Comparison of ENCODE assay signal across 19 mouse cellular contexts in genomic region chrX:102319696-102320095, GRCm38 (mm10).
DNase-seq lines count a peak whose midpoint lies in the region; ATAC-seq and TF ChIP-seq lines count a peak whose summit lies in the region.
"Had no signal": no experiment of that assay in that cellular context is flagged by ENCODE, and none has a peak within 500 bp of the region (broad histone marks: within the 10 kb centered on the region; RNA-seq: fewer than 3 reads in every experiment).

No protein-coding gene starts in this region.

- no peak overlapping the region for H3K27ac ChIP-seq in kidney, embryonic 14.5 days (ENCODE audit: low read depth, low read length)
- peak overlapping the region; percentile 65; the same call in 1 of the 2 replicates for H3K27ac ChIP-seq in liver, embryonic 11.5 days (ENCODE audit: low read depth, low read length)
- no peak overlapping the region for H3K27ac ChIP-seq in liver, postnatal 0 days (ENCODE audit: low read depth)
- no peak overlapping the region for H3K27ac ChIP-seq in intestine, postnatal 0 days (ENCODE audit: low read depth, low read length)
- H3K27ac ChIP-seq: embryonic facial prominence, embryonic 12.5 days; hindbrain, embryonic 15.5 days; liver, embryonic 14.5 days; midbrain, embryonic 13.5 days had no signal

- no peaks in the 10 kb centered on the region for H3K9me3 ChIP-seq in kidney, embryonic 14.5 days (ENCODE audit: control insufficient read depth, low read length)
- H3K9me3 ChIP-seq in liver, embryonic 11.5 days (ENCODE audit: control insufficient read depth, low read length): no peaks in the 10 kb centered on the region
- no peaks in the 10 kb centered on the region for H3K9me3 ChIP-seq in liver, postnatal 0 days (ENCODE audit: low read length)
- H3K9me3 ChIP-seq in intestine, postnatal 0 days (ENCODE audit: control insufficient read depth): no peaks in the 10 kb centered on the region
- H3K9me3 ChIP-seq: embryonic facial prominence, embryonic 12.5 days; G1E; hindbrain, embryonic 15.5 days; midbrain, embryonic 13.5 days had no signal

- no peak for DNase-seq in kidney, adult 18-20 months
- no peak for DNase-seq in liver, embryonic 11.5 days (ENCODE audit: low spot score)
- DNase-seq in liver, postnatal 0 days: no peak
- peak; percentile 27 for DNase-seq in NIH3T3 (ENCODE audit: low read depth)
- peak; percentile 38 for DNase-seq in forelimb bud, embryonic 11.5 days (ENCODE audit: low read depth, low spot score)
- no peak for DNase-seq in adrenal gland, postnatal 4 days (ENCODE audit: low spot score in 2 of 2)
- DNase-seq: adrenal gland, adult 8-10 months; cerebellum, adult 11-12 months; cerebellum, postnatal 25 days; forebrain, postnatal 0 days; kidney, adult 11 months had no signal

- H3K4me3 ChIP-seq in kidney, embryonic 14.5 days (ENCODE audit: low read length): no peak overlapping the region
- no peak overlapping the region for H3K4me3 ChIP-seq in liver, embryonic 11.5 days (ENCODE audit: low read depth, low read length)
- H3K4me3 ChIP-seq in liver, postnatal 0 days (ENCODE audit: low read depth, low read length): no peak overlapping the region
- H3K4me3 ChIP-seq in intestine, postnatal 0 days (ENCODE audit: low read depth, low read length): no peak overlapping the region
- H3K4me3 ChIP-seq: embryonic facial prominence, embryonic 12.5 days; hindbrain, embryonic 15.5 days; midbrain, embryonic 13.5 days had no signal

- H3K36me3 ChIP-seq in kidney, embryonic 14.5 days (ENCODE audit: control insufficient read depth, insufficient read depth, low read length): no peaks in the 10 kb centered on the region
- H3K36me3 ChIP-seq in liver, embryonic 11.5 days (ENCODE audit: control insufficient read depth, insufficient read depth, low read length): no peaks in the 10 kb centered on the region
- no peaks in the 10 kb centered on the region for H3K36me3 ChIP-seq in liver, postnatal 0 days (replicated peaks; ENCODE audit: insufficient read depth, low read length)
- no peaks in the 10 kb centered on the region for H3K36me3 ChIP-seq in intestine, postnatal 0 days (ENCODE audit: control insufficient read depth, insufficient read depth)
- H3K36me3 ChIP-seq: embryonic facial prominence, embryonic 12.5 days; G1E; hindbrain, embryonic 15.5 days; midbrain, embryonic 13.5 days had no signal

- no peaks in the 10 kb centered on the region; the same call in none of the 2 replicates for H3K27me3 ChIP-seq in kidney, embryonic 14.5 days (ENCODE audit: control insufficient read depth, insufficient read depth, low read length)
- H3K27me3 ChIP-seq in liver, embryonic 11.5 days (replicated peaks; ENCODE audit: control insufficient read depth, insufficient read depth, low read length): peaks cover 4% of the 10 kb centered on the region
- no peaks in the 10 kb centered on the region for H3K27me3 ChIP-seq in liver, postnatal 0 days (ENCODE audit: insufficient read depth, low read length)
- H3K27me3 ChIP-seq in intestine, postnatal 0 days (replicated peaks; ENCODE audit: control insufficient read depth, insufficient read depth, low read length): no peaks in the 10 kb centered on the region; the same call in 1 of the 2 replicates

- no peak for TF ChIP-seq CTCF in liver, postnatal 0 days (IDR thresholded peaks at IDR 0.05; ENCODE audit: low read depth)
- no peak for TF ChIP-seq CTCF in intestine, postnatal 0 days (IDR thresholded peaks at IDR 0.05; ENCODE audit: low read depth)

- H3K4me2 ChIP-seq in kidney, embryonic 14.5 days (replicated peaks; ENCODE audit: low read depth, low read length): no peak overlapping the region
- H3K4me2 ChIP-seq in liver, embryonic 11.5 days: no peak overlapping the region
- no peak overlapping the region for H3K4me2 ChIP-seq in liver, postnatal 0 days (ENCODE audit: low read depth, low read length)
- H3K4me2 ChIP-seq in intestine, postnatal 0 days (replicated peaks; ENCODE audit: low read depth): no peak overlapping the region
- H3K4me2 ChIP-seq: embryonic facial prominence, embryonic 12.5 days; heart, embryonic 11.5 days; hindbrain, embryonic 15.5 days; midbrain, embryonic 13.5 days had no signal

- WGBS in kidney, embryonic 14.5 days: 41% methylated on average over 3 of the region's 3 CpGs
- WGBS in liver, embryonic 11.5 days: 63% methylated on average over 3 of the region's 3 CpGs
- 66% methylated on average over 3 of the region's 3 CpGs for WGBS in liver, postnatal 0 days (ENCODE audit: insufficient replicate concordance)
- 60% methylated on average over 3 of the region's 3 CpGs for WGBS in intestine, postnatal 0 days

- no peak for TF ChIP-seq EP300 in liver, postnatal 0 days (IDR thresholded peaks at IDR 0.05; ENCODE audit: low read depth)

- H3K4me1 ChIP-seq in kidney, embryonic 14.5 days (ENCODE audit: control insufficient read depth, insufficient read depth, low read length): no peaks in the 10 kb centered on the region
- peaks cover 4% of the 10 kb centered on the region; the same call in 1 of the 2 replicates for H3K4me1 ChIP-seq in liver, embryonic 11.5 days (replicated peaks; ENCODE audit: control insufficient read depth, insufficient read depth, low read length)
- no peaks in the 10 kb centered on the region for H3K4me1 ChIP-seq in liver, postnatal 0 days (ENCODE audit: insufficient read depth)
- no peaks in the 10 kb centered on the region for H3K4me1 ChIP-seq in intestine, postnatal 0 days (replicated peaks; ENCODE audit: control insufficient read depth, insufficient read depth, low read length)
- H3K4me1 ChIP-seq: hindbrain, embryonic 15.5 days; midbrain, embryonic 13.5 days had no signal

- H3K9ac ChIP-seq in kidney, embryonic 14.5 days (ENCODE audit: low read depth, low read length): no peak overlapping the region
- no peak overlapping the region for H3K9ac ChIP-seq in liver, embryonic 11.5 days (ENCODE audit: low read depth, low read length)
- H3K9ac ChIP-seq in liver, postnatal 0 days (replicated peaks): no peak overlapping the region
- no peak overlapping the region for H3K9ac ChIP-seq in intestine, postnatal 0 days (ENCODE audit: low read depth, low read length)
- H3K9ac ChIP-seq: embryonic facial prominence, embryonic 12.5 days; forebrain, postnatal 0 days; hindbrain, embryonic 15.5 days; liver, embryonic 14.5 days; midbrain, embryonic 13.5 days had no signal

- peak; percentile 87 for ATAC-seq in kidney, embryonic 14.5 days (ENCODE audit: low FRiP score, low TSS enrichment)
- ATAC-seq in liver, embryonic 11.5 days (replicated peaks; ENCODE audit: low FRiP score): no peak
- no peak for ATAC-seq in liver, postnatal 0 days
- ATAC-seq in intestine, postnatal 0 days: no peak
- ATAC-seq: forebrain, postnatal 0 days; midbrain, embryonic 13.5 days had no signal

Comparison
In these comparisons a context has a peak if more than half of its experiments do, and no peak if none do; other contexts are left out.
1. DNase-seq: peak in NIH3T3 (single experiment) and forelimb bud, embryonic 11.5 days (single experiment); none in kidney, adult 18-20 months (single experiment), liver, embryonic 11.5 days (single experiment), liver, postnatal 0 days (single experiment) and adrenal gland, postnatal 4 days (0 of 2).